Mouse (Mus musculus) thymus, postnatal 4 days (tissue): ENCODE measurements around the gene Irgq.
"Not testable (repeated sequence)": the region's sequence is repeated elsewhere in the genome, so short reads cannot be mapped to it uniquely, and the experiment has no call there.

ENCODE experiments used
- DNase-seq: peaks from one replicate; pipeline ENCODE4 v3.0.0; 2021

Irgq gene

DNA sequence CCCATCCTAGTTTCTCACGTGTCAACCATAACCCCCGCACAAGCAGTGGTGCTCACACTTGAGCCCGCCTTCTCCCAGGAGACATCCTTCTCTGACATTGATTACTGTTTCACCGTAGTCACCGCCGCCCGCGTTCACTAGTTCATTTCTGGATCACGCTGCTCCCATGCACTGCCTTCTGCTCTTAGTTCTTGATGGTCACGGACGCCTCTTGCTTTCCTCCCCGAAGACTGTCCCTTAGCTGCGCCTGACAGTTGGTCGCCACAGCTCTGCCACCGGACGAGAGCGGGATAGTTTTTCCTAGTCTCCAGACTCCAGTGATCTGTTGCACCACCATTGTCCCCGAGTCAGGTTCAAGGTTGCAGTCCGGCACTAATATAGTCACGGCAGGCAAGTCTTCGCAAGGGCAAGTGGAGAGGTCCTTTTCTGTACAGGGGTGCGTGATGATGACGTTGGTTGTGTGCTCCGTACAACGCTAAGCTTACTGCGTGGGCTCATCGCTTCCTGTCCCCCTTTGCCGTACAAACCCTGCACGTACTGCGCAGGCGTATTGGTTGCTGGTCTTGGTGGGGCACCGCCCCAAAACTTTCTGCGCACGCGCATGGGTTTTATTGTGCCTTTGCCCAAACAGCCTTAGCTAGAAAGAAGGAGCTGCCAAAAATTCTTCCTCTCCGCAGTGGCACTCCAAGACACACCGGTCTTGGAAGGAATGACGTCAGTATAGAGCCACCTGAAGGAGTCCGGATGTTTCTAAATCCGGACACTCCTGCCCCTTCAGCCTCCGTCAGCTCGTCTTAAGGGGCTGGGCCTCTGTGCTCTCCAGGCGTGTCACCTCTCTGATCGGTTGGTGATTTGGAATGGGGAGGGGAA, at the start of gene Irgq:
Gene Irgq, plus strand, starts transcription at position 628 of the 870 bp plus-strand sequence.
- DNase-seq = peak; percentile 99

DNA sequence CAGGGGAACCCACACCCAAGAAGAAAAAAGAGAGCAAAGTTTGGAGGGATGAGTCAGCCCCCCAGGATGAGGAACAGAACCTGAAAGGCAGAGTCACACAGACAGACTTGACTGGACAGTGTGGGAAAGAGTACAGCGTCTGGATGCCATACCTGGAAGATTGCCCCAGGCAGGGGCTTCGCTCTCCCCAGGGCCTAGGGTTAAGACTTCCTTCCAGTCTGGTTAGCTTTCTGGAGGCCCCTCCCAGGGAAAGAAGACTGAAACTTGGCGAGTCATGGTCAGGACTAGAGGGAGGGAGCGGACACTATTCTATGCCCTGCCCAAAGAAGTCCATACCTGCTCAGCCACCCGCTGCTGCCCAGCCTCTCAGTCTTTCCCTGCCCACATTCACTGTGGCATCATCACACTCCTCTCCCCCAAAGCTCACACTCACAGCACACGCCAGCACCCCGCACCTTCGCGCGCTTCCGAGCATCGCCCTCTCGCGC, 49.5 kb upstream of the Irgq start:
- no peak for DNase-seq

- DNase-seq = peak; percentile 96
Measured at GRCm38 (mm10) chr7:24481474-24482207, 48.8 kb upstream of the Irgq start, which contains the start of gene Cadm4. Gene Cadm4, plus strand, starts transcription at chr7:24482023.

GRCm38 (mm10) chr7:24482208-24483020, 48.1 kb upstream of the Irgq start:
- no peak for DNase-seq

DNA sequence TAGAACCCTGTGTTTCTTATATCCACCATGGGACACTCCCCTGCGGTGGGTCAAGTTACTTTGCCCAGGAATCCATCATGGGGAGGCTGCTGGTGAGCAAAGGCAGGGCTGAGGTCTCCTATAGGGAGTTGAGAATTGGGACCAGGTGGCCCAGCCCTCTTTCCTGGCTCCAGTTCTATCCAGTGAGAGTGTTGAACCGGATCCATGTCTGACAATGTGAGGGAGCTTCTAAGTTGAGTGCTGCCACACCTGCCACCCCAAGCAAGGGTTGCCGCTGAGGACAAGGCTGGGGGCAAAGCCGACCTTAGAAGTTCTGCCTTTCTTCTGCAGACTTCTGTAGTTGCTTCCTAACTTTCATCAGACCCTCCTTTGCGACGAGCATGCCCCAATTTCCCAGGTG, 47.2 kb upstream of the Irgq start:
- DNase-seq = not testable (repeated sequence)

- no peak for DNase-seq
Measured at GRCm38 (mm10) chr7:24485481-24485880, 45.0 kb upstream of the Irgq start.

GRCm38 (mm10) chr7:24486654-24487130, 43.8 kb upstream of the Irgq start:
- no peak for DNase-seq

DNA sequence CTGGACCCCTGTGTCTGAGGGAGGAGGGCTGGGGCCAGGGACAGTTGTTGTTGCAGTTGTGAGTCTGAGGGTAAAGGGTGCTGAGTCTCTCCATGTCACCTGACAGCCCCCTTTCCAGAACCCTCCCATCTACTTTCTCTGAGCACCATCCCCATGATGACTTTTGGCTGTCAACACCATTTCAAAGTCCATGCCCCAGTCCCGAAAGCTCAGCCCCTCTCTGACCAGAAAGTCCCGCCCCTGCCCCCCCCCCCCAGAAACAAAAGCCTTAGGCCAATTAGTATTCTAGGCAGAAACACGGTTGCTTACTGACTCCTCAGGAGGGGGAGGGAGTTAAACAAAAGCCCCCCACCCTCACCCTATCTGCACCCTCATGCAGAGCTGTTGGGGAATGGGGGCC, 43.1 kb upstream of the Irgq start:
- DNase-seq = no peak

- no peak for DNase-seq
Measured at GRCm38 (mm10) chr7:24488303-24488702, 42.2 kb upstream of the Irgq start.

DNA sequence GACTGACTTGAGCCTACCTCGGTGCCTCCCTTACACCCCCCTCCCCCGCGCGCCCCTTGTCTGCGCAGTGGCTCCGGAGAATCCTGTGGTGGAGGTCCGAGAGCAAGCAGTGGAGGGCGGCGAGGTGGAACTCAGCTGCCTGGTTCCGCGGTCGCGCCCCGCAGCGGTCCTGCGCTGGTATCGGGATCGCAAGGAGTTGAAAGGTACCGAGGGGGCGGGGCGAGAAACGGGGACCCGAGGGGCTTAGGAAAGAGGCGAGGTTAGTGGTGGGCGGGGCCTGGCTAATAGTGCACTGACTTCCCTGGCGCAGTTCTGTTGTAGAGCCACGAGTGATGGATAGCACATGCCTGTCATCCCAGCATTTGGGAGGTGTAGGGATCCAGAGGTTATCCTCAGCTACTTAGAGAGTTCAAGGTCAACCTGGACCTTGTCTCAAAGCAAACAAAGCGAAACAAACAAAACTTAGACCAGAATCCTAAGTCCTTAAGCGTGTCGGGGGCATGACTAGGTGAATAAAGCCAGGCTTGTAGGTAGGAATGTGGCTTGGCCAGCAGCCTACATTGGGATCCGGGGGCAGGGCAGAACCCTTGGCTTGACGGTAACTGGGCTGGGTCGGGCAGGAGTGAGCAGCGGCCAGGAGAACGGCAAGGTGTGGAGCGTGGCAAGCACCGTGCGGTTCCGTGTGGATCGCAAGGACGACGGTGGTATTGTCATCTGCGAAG, 30.5 kb upstream of the Irgq start:
- peak; percentile 50 for DNase-seq

DNA sequence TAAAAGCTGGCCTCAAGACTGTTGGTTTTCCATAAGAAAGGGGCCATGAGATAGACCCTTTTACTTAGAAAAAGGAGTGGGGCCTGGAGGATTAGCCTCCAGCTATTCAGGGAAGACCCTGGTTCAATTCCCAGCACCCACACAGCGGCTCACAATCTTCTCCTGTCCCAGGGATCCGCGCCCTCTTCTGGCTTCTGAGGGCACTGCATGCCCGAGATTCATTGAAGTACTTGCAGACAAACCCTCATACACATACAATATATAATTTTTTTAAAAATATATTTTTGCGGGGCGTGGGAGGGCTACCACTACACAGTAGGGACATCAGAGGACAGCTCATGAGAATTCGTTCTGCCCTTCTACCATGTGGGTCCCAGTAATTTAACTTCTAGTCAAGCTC, 29.6 kb upstream of the Irgq start:
- peak; percentile 80 for DNase-seq

DNA sequence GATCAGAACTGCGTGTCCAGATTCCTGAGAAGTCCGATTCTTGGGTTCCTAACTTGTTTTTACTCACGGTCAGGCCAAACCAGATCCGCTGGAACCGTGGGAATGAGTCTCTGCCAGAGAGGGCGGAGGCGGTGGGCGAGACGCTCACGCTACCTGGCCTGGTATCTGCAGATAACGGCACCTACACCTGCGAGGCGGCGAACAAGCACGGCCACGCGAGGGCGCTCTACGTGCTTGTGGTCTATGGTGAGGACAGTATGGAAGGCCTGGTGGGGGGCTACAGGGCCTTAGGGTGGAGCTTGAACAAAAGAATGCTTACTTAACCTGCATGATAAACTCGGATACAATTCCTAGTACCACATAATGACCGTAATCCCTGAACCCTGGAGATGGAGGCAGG, 29.0 kb upstream of the Irgq start:
- peak; percentile 81 for DNase-seq

GRCm38 (mm10) chr7:24504004-24504403, 26.5 kb upstream of the Irgq start:
- DNase-seq = no peak

DNA sequence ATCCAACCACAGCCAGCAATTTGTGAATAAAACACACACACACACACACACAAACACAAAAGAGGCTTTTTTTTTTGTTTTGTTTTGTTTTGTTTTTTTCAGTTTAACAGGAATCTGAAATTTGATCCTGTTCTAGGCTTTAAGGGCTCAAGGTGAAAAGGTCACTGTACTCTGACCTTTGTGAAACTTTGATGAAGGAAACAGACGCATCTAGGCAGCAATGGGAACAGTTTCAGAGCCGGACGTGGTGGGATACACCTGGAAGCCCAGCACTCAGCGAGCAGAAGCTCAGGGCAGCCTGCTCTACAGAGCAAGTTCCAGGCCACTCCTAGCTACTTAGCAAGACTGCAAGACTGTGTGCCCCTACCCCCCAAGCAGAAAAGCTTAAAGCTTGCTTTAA, 25.6 kb upstream of the Irgq start:
- DNase-seq = no peak

- no peak for DNase-seq
Measured at GRCm38 (mm10) chr7:24505447-24506064, 24.9 kb upstream of the Irgq start.

DNA sequence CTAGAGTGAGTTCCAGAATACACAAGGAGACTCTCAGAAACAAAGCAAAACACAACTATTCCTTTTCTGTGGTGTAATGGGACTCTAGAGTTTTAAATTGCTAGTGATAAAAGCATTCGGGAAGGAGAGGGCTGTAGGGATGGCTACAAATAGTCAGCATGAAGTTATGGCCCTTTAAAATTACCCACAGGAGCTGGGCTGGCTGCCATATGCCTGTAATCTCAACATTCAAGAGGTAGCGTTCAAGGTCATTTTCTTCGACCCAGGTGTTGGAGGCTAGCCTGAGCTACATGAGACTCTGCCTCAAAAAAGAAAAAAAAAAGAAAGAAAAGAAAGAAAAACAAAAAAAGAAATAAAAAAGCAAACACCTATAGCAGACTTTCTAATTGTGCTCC, 24.4 kb upstream of the Irgq start:
- DNase-seq = no peak

DNA sequence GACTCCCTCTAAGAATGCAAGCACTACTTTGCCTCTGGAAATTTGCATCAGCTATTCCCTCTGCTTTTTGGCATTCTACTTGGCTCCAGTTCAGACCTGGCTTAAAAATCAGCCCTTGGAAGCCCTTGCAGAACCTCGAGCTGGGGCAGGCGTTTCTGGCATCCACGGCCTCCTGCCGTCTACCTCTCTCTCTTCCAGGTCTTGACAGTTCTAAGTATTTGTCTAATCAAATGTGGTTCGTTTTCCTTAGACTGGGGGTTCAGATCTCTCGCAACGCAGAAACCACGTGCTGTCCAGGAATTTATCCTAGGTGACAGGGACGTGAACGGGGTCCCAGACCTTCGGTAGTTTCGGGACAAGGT, 24.0 kb upstream of the Irgq start:
- no peak for DNase-seq

- DNase-seq = peak; percentile 77
Measured at GRCm38 (mm10) chr7:24506838-24507725, 23.4 kb upstream of the Irgq start, which contains the start of gene Zfp428. Gene Zfp428, plus strand, starts transcription at chr7:24507006.

GRCm38 (mm10) chr7:24507726-24508114, 22.8 kb upstream of the Irgq start:
- no peak for DNase-seq

GRCm38 (mm10) chr7:24512355-24512754, 18.1 kb upstream of the Irgq start, which contains the start of gene AC161166.1:
Gene AC161166.1, minus strand, starts transcription at chr7:24512455.
- DNase-seq = no peak

GRCm38 (mm10) chr7:24516319-24516718, 14.2 kb upstream of the Irgq start:
- peak; percentile 62 for DNase-seq
